Mouse (Mus musculus): ENCODE data around the gene Abhd14b.

The Abhd14b gene

GRCm38 (mm10) chr9:106460401-106461025 is 13.3 kb downstream of the Abhd14b start:
- DNase-seq (ENCODE audit: low spot score), result no peak

GRCm38 (mm10) chr9:106461026-106461415 is 13.8 kb downstream of the Abhd14b start:
- DNase-seq (ENCODE audit: low spot score), result no peak

GRCm38 (mm10) chr9:106461641-106462429 is 14.6 kb downstream of the Abhd14b start:
- no peak for DNase-seq (ENCODE audit: low spot score)

- no peak for DNase-seq (ENCODE audit: low spot score)
Measured at GRCm38 (mm10) chr9:106462430-106462800, 15.2 kb downstream of the Abhd14b start.

- DNase-seq (ENCODE audit: low spot score), result no peak
Measured at GRCm38 (mm10) chr9:106463122-106464063, 16.1 kb downstream of the Abhd14b start.

- DNase-seq (ENCODE audit: low spot score), result no peak
Measured at GRCm38 (mm10) chr9:106464751-106465541, 17.7 kb downstream of the Abhd14b start.

- DNase-seq (ENCODE audit: low spot score), result no peak
Measured at GRCm38 (mm10) chr9:106465571-106466200, 18.4 kb downstream of the Abhd14b start, which contains the start of gene Gpr62. Gpr62 (minus strand) TSS chr9:106465938.

- no peak for DNase-seq (ENCODE audit: low spot score)
Measured at GRCm38 (mm10) chr9:106466721-106467120, 19.5 kb downstream of the Abhd14b start.

- DNase-seq (ENCODE audit: low spot score), result no peak
Measured at GRCm38 (mm10) chr9:106467746-106468145, 20.5 kb downstream of the Abhd14b start.

- DNase-seq (ENCODE audit: low spot score), result no peak
Measured at GRCm38 (mm10) chr9:106469317-106469716, 22.1 kb downstream of the Abhd14b start.

- DNase-seq (ENCODE audit: low spot score), result no peak
Measured at GRCm38 (mm10) chr9:106469776-106470175, 22.5 kb downstream of the Abhd14b start.

GRCm38 (mm10) chr9:106470991-106471750 is 23.9 kb downstream of the Abhd14b start:
- DNase-seq (ENCODE audit: low spot score), result no peak

- no peak for DNase-seq (ENCODE audit: low spot score)
Measured at GRCm38 (mm10) chr9:106471892-106472291, 24.6 kb downstream of the Abhd14b start.

- no peak for DNase-seq (ENCODE audit: low spot score)
Measured at GRCm38 (mm10) chr9:106472321-106472720, 25.1 kb downstream of the Abhd14b start.

- no peak for DNase-seq (ENCODE audit: low spot score)
Measured at GRCm38 (mm10) chr9:106473081-106473752, 26.0 kb downstream of the Abhd14b start.

- no peak for DNase-seq (ENCODE audit: low spot score)
Measured at GRCm38 (mm10) chr9:106473753-106474105, 26.5 kb downstream of the Abhd14b start.

GRCm38 (mm10) chr9:106474456-106474855 is 27.2 kb downstream of the Abhd14b start:
- no peak for DNase-seq (ENCODE audit: low spot score)

GRCm38 (mm10) chr9:106475046-106475445 is 27.8 kb downstream of the Abhd14b start:
- no peak for DNase-seq (ENCODE audit: low spot score)

- no peak for DNase-seq (ENCODE audit: low spot score)
Measured at GRCm38 (mm10) chr9:106475663-106476001, 28.4 kb downstream of the Abhd14b start, which contains the start of gene Rrp9. Rrp9 (plus strand) TSS chr9:106475963.

Data from spleen, adult 12 weeks (tissue).